Mouse (Mus musculus): ENCODE results near the gene Wdr70.

- TF ChIP-seq POLR2A (IDR thresholded peaks at IDR 0.05; ENCODE audit: borderline replicate concordance, control insufficient read depth, low read depth, low read length) (no peak), CTCF (IDR thresholded peaks at IDR 0.05; ENCODE audit: control insufficient read depth, insufficient read depth, low read length) (no peak)
Observed at GRCm38 (mm10) chr15:7993721-7994120, 105.3 kb downstream of the Wdr70 start.

Data from bone marrow, adult 2 months (tissue).